Mouse (Mus musculus): ENCODE results near the gene Olfr30. TPM values are rescaled to one million over a fixed set of nuclear protein-coding genes. Genes with fewer than 3 reads are reported as not detected.

The Olfr30 gene
- polyA plus RNA-seq, 1 experiment from 2014 or later: not detected

Other genes starting within 250 kb of the Olfr30 start
- not detected in 2 replicates for gene 4930438A08Rik, start 187.5 kb downstream of the Olfr30 start, polyA plus RNA-seq (2015; fragmentation: Nextera tagmentation; extraction: Ambion mirVana)
- 22.1 and 23.6 TPM in 2 replicates for gene Zfp692, start 155.2 kb downstream of the Olfr30 start, polyA plus RNA-seq (2015; fragmentation: Nextera tagmentation; extraction: Ambion mirVana)
- 37.0 and 42.7 TPM in 2 replicates for gene Zfp672, start 131.9 kb downstream of the Olfr30 start, polyA plus RNA-seq (2015; fragmentation: Nextera tagmentation; extraction: Ambion mirVana)
- gene Sh3bp5l, start 131.5 kb downstream of the Olfr30 start, polyA plus RNA-seq (2015; fragmentation: Nextera tagmentation; extraction: Ambion mirVana): 28.5 and 28.6 TPM in 2 replicates
- gene Lypd8, start 83.2 kb downstream of the Olfr30 start, polyA plus RNA-seq (2015; fragmentation: Nextera tagmentation; extraction: Ambion mirVana): 874 and 977 TPM in 2 replicates
- gene 1810065E05Rik, start 41.2 kb downstream of the Olfr30 start, polyA plus RNA-seq (2015; fragmentation: Nextera tagmentation; extraction: Ambion mirVana): 0.20 TPM in 1 of 2 replicates, not detected in the other
- not detected in 2 replicates for gene Gm12253, start 29.7 kb downstream of the Olfr30 start, polyA plus RNA-seq (2015; fragmentation: Nextera tagmentation; extraction: Ambion mirVana)
- not detected in 2 replicates for gene Lypd9, start 9.3 kb downstream of the Olfr30 start, polyA plus RNA-seq (2015; fragmentation: Nextera tagmentation; extraction: Ambion mirVana)
- not detected in 2 replicates for gene Olfr332, start 30.3 kb upstream of the Olfr30 start, polyA plus RNA-seq (2015; fragmentation: Nextera tagmentation; extraction: Ambion mirVana)
- not detected in 2 replicates for gene Olfr331, start 40.3 kb upstream of the Olfr30 start, polyA plus RNA-seq (2015; fragmentation: Nextera tagmentation; extraction: Ambion mirVana)
- not detected in 2 replicates for gene Olfr330, start 72.6 kb upstream of the Olfr30 start, polyA plus RNA-seq (2015; fragmentation: Nextera tagmentation; extraction: Ambion mirVana)
- not detected in 2 replicates for gene Olfr329-ps, start 84.2 kb upstream of the Olfr30 start, polyA plus RNA-seq (2015; fragmentation: Nextera tagmentation; extraction: Ambion mirVana)
- 0.05 TPM in 1 of 2 replicates, not detected in the other for gene Olfr328, start 93.4 kb upstream of the Olfr30 start, polyA plus RNA-seq (2015; fragmentation: Nextera tagmentation; extraction: Ambion mirVana)
- gene Olfr224, start 108.3 kb upstream of the Olfr30 start, polyA plus RNA-seq (2015; fragmentation: Nextera tagmentation; extraction: Ambion mirVana): not detected in 2 replicates
- gene Olfr325, start 115.5 kb upstream of the Olfr30 start, polyA plus RNA-seq (2015; fragmentation: Nextera tagmentation; extraction: Ambion mirVana): not detected in 2 replicates
- gene Olfr324, start 132.8 kb upstream of the Olfr30 start, polyA plus RNA-seq (2015; fragmentation: Nextera tagmentation; extraction: Ambion mirVana): not detected in 2 replicates
- gene 2210407C18Rik, start 153.8 kb upstream of the Olfr30 start, polyA plus RNA-seq (2015; fragmentation: Nextera tagmentation; extraction: Ambion mirVana): 0.19 TPM in 1 of 2 replicates, not detected in the other
- gene Olfr323, start 168.2 kb upstream of the Olfr30 start, polyA plus RNA-seq (2015; fragmentation: Nextera tagmentation; extraction: Ambion mirVana): not detected in 2 replicates
- 0.16 and 0.23 TPM in 2 replicates for gene Trim58, start 178.2 kb upstream of the Olfr30 start, polyA plus RNA-seq (2015; fragmentation: Nextera tagmentation; extraction: Ambion mirVana)
- gene Olfr322, start 196.5 kb upstream of the Olfr30 start, polyA plus RNA-seq (2015; fragmentation: Nextera tagmentation; extraction: Ambion mirVana): not detected in 2 replicates
- gene Olfr320, start 218.8 kb upstream of the Olfr30 start, polyA plus RNA-seq (2015; fragmentation: Nextera tagmentation; extraction: Ambion mirVana): not detected in 2 replicates
- not detected in 2 replicates for gene Olfr319, start 236.9 kb upstream of the Olfr30 start, polyA plus RNA-seq (2015; fragmentation: Nextera tagmentation; extraction: Ambion mirVana)

Measured in intestine, embryonic 15.5 days (tissue).